Mouse (Mus musculus): ENCODE data around the gene Zbed3. TPM values are rescaled to one million over a fixed set of nuclear protein-coding genes. Genes with fewer than 3 reads are reported as not detected.

Zbed3 gene
- 31.7 and 40.6 TPM in 2 replicates for polyA plus RNA-seq (2015; fragmentation: Nextera tagmentation; extraction: Ambion mirVana)

- Histone ChIP-seq H3K27me3 (replicated peaks) (no peaks in the 10 kb centered on the region), H3K36me3 (no peaks in the 10 kb centered on the region), H3K4me1 (peaks cover 24% of the 10 kb centered on the region), H3K9me3 (replicated peaks) (no peaks in the 10 kb centered on the region), H3K4me2 (peak within 1 kb of the TSS; percentile 83), H3K27ac (replicated peaks) (peak within 1 kb of the TSS; percentile 95), H3K9ac (replicated peaks) (peak within 1 kb of the TSS; percentile 85), H3K4me3 (replicated peaks) (peak within 1 kb of the TSS; percentile 68)
- 90% methylated on average over 6 of the region's 6 CpGs for WGBS
- no peak for ATAC-seq (ENCODE audit: low FRiP score)
Observed at GRCm38 (mm10) chr13:95323400-95323799, at the start of gene Zbed3. TSS of gene Zbed3 (plus strand) at chr13:95323612.

- Histone ChIP-seq H3K4me2 (no peak overlapping the region), H3K4me3 (replicated peaks) (no peak overlapping the region), H3K9me3 (replicated peaks) (no peaks in the 10 kb centered on the region), H3K36me3 (no peaks in the 10 kb centered on the region), H3K27ac (replicated peaks) (no peak overlapping the region), H3K27me3 (replicated peaks) (no peaks in the 10 kb centered on the region), H3K9ac (replicated peaks) (no peak overlapping the region), H3K4me1 (no peaks in the 10 kb centered on the region)
- ATAC-seq (ENCODE audit: low FRiP score), result no peak
- 87% methylated on average over 4 of the region's 4 CpGs for WGBS
Observed at GRCm38 (mm10) chr13:95278426-95279025, 44.9 kb upstream of the Zbed3 start.

- Histone ChIP-seq H3K9me3 (replicated peaks) (no peaks in the 10 kb centered on the region), H3K9ac (replicated peaks) (no peak overlapping the region), H3K4me2 (no peak overlapping the region), H3K27ac (replicated peaks) (no peak overlapping the region), H3K4me1 (no peaks in the 10 kb centered on the region), H3K27me3 (replicated peaks) (no peaks in the 10 kb centered on the region), H3K36me3 (no peaks in the 10 kb centered on the region), H3K4me3 (replicated peaks) (no peak overlapping the region)
- WGBS, result 42% methylated on average over 6 of the region's 7 CpGs
- ATAC-seq (ENCODE audit: low FRiP score), result no peak
Observed at GRCm38 (mm10) chr13:95281740-95282673, 41.4 kb upstream of the Zbed3 start.

- Histone ChIP-seq H3K9ac (replicated peaks) (no peak overlapping the region), H3K27me3 (replicated peaks) (no peaks in the 10 kb centered on the region), H3K4me2 (no peak overlapping the region), H3K27ac (replicated peaks) (no peak overlapping the region), H3K4me1 (no peaks in the 10 kb centered on the region), H3K9me3 (replicated peaks) (no peaks in the 10 kb centered on the region), H3K36me3 (no peaks in the 10 kb centered on the region), H3K4me3 (replicated peaks) (no peak overlapping the region)
- 4% methylated on average over 7 of the region's 7 CpGs for WGBS
- peak; percentile 83 for ATAC-seq (ENCODE audit: low FRiP score)
Observed at GRCm38 (mm10) chr13:95286989-95287388, 36.4 kb upstream of the Zbed3 start.

- WGBS, result 72% methylated on average over 7 of the region's 7 CpGs
Observed at GRCm38 (mm10) chr13:95288027-95288426, 35.4 kb upstream of the Zbed3 start.

GRCm38 (mm10) chr13:95291983-95292382, 31.4 kb upstream of the Zbed3 start:
- no peaks in the 10 kb centered on the region for H3K4me1 ChIP-seq
- ATAC-seq (ENCODE audit: low FRiP score), result no peak
- H3K27me3 ChIP-seq (replicated peaks), result no peaks in the 10 kb centered on the region
- H3K9me3 ChIP-seq (replicated peaks), result no peaks in the 10 kb centered on the region
- 28% methylated on average over 4 of the region's 4 CpGs for WGBS
- no peak overlapping the region for H3K27ac ChIP-seq (replicated peaks)
- no peak overlapping the region for H3K4me3 ChIP-seq (replicated peaks)
- H3K36me3 ChIP-seq, result no peaks in the 10 kb centered on the region
- no peak overlapping the region for H3K4me2 ChIP-seq
- no peak overlapping the region for H3K9ac ChIP-seq (replicated peaks)

More at GRCm38 (mm10) chr13:95288027-95288426, 35.4 kb upstream of the Zbed3 start:
- Histone ChIP-seq H3K4me1 (no peaks in the 10 kb centered on the region), H3K4me3 (replicated peaks) (no peak overlapping the region), H3K27ac (replicated peaks) (no peak overlapping the region), H3K4me2 (no peak overlapping the region), H3K36me3 (no peaks in the 10 kb centered on the region), H3K27me3 (replicated peaks) (no peaks in the 10 kb centered on the region), H3K9me3 (replicated peaks) (no peaks in the 10 kb centered on the region), H3K9ac (replicated peaks) (no peak overlapping the region)
- ATAC-seq (ENCODE audit: low FRiP score), result no peak

- Histone ChIP-seq H3K4me2 (no peak overlapping the region), H3K27me3 (replicated peaks) (no peaks in the 10 kb centered on the region), H3K27ac (replicated peaks) (no peak overlapping the region), H3K9me3 (replicated peaks) (peaks cover 5% of the 10 kb centered on the region; the same call in 1 of the 2 replicates), H3K9ac (replicated peaks) (no peak overlapping the region), H3K4me3 (replicated peaks) (no peak overlapping the region), H3K36me3 (no peaks in the 10 kb centered on the region), H3K4me1 (no peaks in the 10 kb centered on the region)
- no peak for ATAC-seq (ENCODE audit: low FRiP score)
- 63% methylated on average over 3 of the region's 3 CpGs for WGBS
Observed at GRCm38 (mm10) chr13:95299956-95300355, 23.5 kb upstream of the Zbed3 start.

GRCm38 (mm10) chr13:95306596-95306995, 16.8 kb upstream of the Zbed3 start:
- ATAC-seq (ENCODE audit: low FRiP score), result no peak
- WGBS, result 45% methylated on average over 4 of the region's 4 CpGs

GRCm38 (mm10) chr13:95307100-95307655, 16.2 kb upstream of the Zbed3 start:
- no peak for ATAC-seq (ENCODE audit: low FRiP score)
- Histone ChIP-seq H3K27me3 (replicated peaks) (no peaks in the 10 kb centered on the region), H3K27ac (replicated peaks) (no peak overlapping the region), H3K4me2 (no peak overlapping the region), H3K9me3 (replicated peaks) (peaks cover 3% of the 10 kb centered on the region; the same call in 1 of the 2 replicates), H3K9ac (replicated peaks) (no peak overlapping the region), H3K4me3 (replicated peaks) (no peak overlapping the region), H3K4me1 (no peaks in the 10 kb centered on the region; the same call in none of the 2 replicates), H3K36me3 (no peaks in the 10 kb centered on the region)
- WGBS, result 76% methylated on average over 8 of the region's 8 CpGs

More at GRCm38 (mm10) chr13:95306596-95306995, 16.8 kb upstream of the Zbed3 start:
- H3K27me3 ChIP-seq (replicated peaks), result no peaks in the 10 kb centered on the region
- no peaks in the 10 kb centered on the region for H3K36me3 ChIP-seq
- H3K9me3 ChIP-seq (replicated peaks), result peaks cover 3% of the 10 kb centered on the region; the same call in 1 of the 2 replicates
- no peak overlapping the region for H3K4me3 ChIP-seq (replicated peaks)
- no peak overlapping the region for H3K27ac ChIP-seq (replicated peaks)
- no peak overlapping the region for H3K4me2 ChIP-seq
- H3K4me1 ChIP-seq, result no peaks in the 10 kb centered on the region; the same call in none of the 2 replicates
- H3K9ac ChIP-seq (replicated peaks), result no peak overlapping the region

- H3K9ac ChIP-seq (replicated peaks), result no peak overlapping the region
- no peaks in the 10 kb centered on the region for H3K4me1 ChIP-seq
- H3K27ac ChIP-seq (replicated peaks), result no peak overlapping the region
- H3K27me3 ChIP-seq (replicated peaks), result no peaks in the 10 kb centered on the region
- ATAC-seq (ENCODE audit: low FRiP score), result no peak
- H3K4me3 ChIP-seq (replicated peaks), result no peak overlapping the region
- no peak overlapping the region for H3K4me2 ChIP-seq
- no peaks in the 10 kb centered on the region for H3K9me3 ChIP-seq (replicated peaks)
- no peaks in the 10 kb centered on the region for H3K36me3 ChIP-seq
- WGBS, result 62% methylated on average over 6 of the region's 6 CpGs
Observed at GRCm38 (mm10) chr13:95312016-95312415, 11.4 kb upstream of the Zbed3 start.

- Histone ChIP-seq H3K9me3 (replicated peaks) (no peaks in the 10 kb centered on the region), H3K4me3 (replicated peaks) (no peak overlapping the region), H3K4me1 (no peaks in the 10 kb centered on the region), H3K9ac (replicated peaks) (no peak overlapping the region), H3K27me3 (replicated peaks) (no peaks in the 10 kb centered on the region), H3K27ac (replicated peaks) (no peak overlapping the region), H3K36me3 (no peaks in the 10 kb centered on the region), H3K4me2 (no peak overlapping the region)
- WGBS, result 71% methylated on average over 6 of the region's 6 CpGs
- no peak for ATAC-seq (ENCODE audit: low FRiP score)
Observed at GRCm38 (mm10) chr13:95319153-95319552, 4.3 kb upstream of the Zbed3 start.
